Mouse (Mus musculus) neural tube, embryonic 10.5 days (tissue): ENCODE results near the gene Prcp.

Experiments used
- DNase-seq: peaks from one replicate; pipeline ENCODE4 v3.0.0-alpha.2; 2017; ENCODE audit warnings: low spot score; ENCODE audit errors: extremely low spot score

The Prcp gene

GRCm38 (mm10) chr7:92874116-92874675, at the start of gene Prcp, which contains the start of gene Ddias:
Prcp (plus strand) TSS chr7:92874470.
Ddias (minus strand) TSS chr7:92874247.
- peak; percentile 99 for DNase-seq

- no peak for DNase-seq
Observed at GRCm38 (mm10) chr7:92826248-92826647, 48.0 kb upstream of the Prcp start.

- DNase-seq, result no peak
Observed at GRCm38 (mm10) chr7:92827981-92828380, 46.3 kb upstream of the Prcp start.

- no peak for DNase-seq
Observed at GRCm38 (mm10) chr7:92832395-92832794, 41.9 kb upstream of the Prcp start.

GRCm38 (mm10) chr7:92834391-92834790, 39.9 kb upstream of the Prcp start:
- DNase-seq, result no peak

GRCm38 (mm10) chr7:92836447-92836846, 37.8 kb upstream of the Prcp start:
- DNase-seq, result no peak

- no peak for DNase-seq
Observed at GRCm38 (mm10) chr7:92837226-92837625, 37.0 kb upstream of the Prcp start.

GRCm38 (mm10) chr7:92837907-92838306, 36.4 kb upstream of the Prcp start:
- DNase-seq, result no peak

- no peak for DNase-seq
Observed at GRCm38 (mm10) chr7:92842254-92842653, 32.0 kb upstream of the Prcp start.

- no peak for DNase-seq
Observed at GRCm38 (mm10) chr7:92848246-92848645, 26.0 kb upstream of the Prcp start.

GRCm38 (mm10) chr7:92866526-92866925, 7.7 kb upstream of the Prcp start:
- DNase-seq, result no peak

- no peak for DNase-seq
Observed at GRCm38 (mm10) chr7:92870161-92870560, 4.1 kb upstream of the Prcp start.

- DNase-seq, result no peak
Observed at GRCm38 (mm10) chr7:92871596-92871995, 2.7 kb upstream of the Prcp start.

- DNase-seq, result peak; percentile 88
Observed at GRCm38 (mm10) chr7:92874761-92875408, 615 bp downstream of the Prcp start.

- no peak for DNase-seq
Observed at GRCm38 (mm10) chr7:92876066-92876465, 1.8 kb downstream of the Prcp start.

- no peak for DNase-seq
Observed at GRCm38 (mm10) chr7:92876538-92876937, 2.3 kb downstream of the Prcp start.

GRCm38 (mm10) chr7:92878575-92879285, 4.5 kb downstream of the Prcp start:
- DNase-seq, result no peak

GRCm38 (mm10) chr7:92883850-92884716, 9.8 kb downstream of the Prcp start:
- DNase-seq, result no peak

GRCm38 (mm10) chr7:92884998-92885660, 10.9 kb downstream of the Prcp start:
- DNase-seq, result no peak

- DNase-seq, result no peak
Observed at GRCm38 (mm10) chr7:92886801-92887200, 12.5 kb downstream of the Prcp start.

- no peak for DNase-seq
Observed at GRCm38 (mm10) chr7:92887230-92887629, 13.0 kb downstream of the Prcp start.
